Mouse (Mus musculus) inflammation-experienced regulatory T-cells, adult 6 months (primary cell): ENCODE measurements around the gene Ndufs7. TPM values are rescaled to one million over a fixed set of nuclear protein-coding genes. Genes with fewer than 3 reads are reported as not detected.
A peak's percentile ranks its signal among the peaks of the same experiment; 100 is the strongest.

Source experiments
- ATAC-seq: one replicate; pipeline ENCODE4 v1.8.0; 2017
- polyA plus RNA-seq, 3 experiments: library from polyadenylated mRNA; unstranded; fragments of 100-300 nt; shearing (Covaris generic); gene quantifications; one replicate each; pipeline ENCODE4 v1.2.1; 2017

Ndufs7 gene
- polyA plus RNA-seq, 3 experiments from 2014 or later, result 183 to 267 (median 228) TPM

GRCm38 (mm10) chr10:80295618-80296425 lies 46.9 kb downstream of the Ndufs7 start, which contains the start of gene Apc2:
Apc2 (plus strand) TSS chr10:80295977.
- ATAC-seq, result peak; percentile 40

GRCm38 (mm10) chr10:80296824-80297223 lies 47.9 kb downstream of the Ndufs7 start:
- ATAC-seq, result no peak

GRCm38 (mm10) chr10:80297526-80298133 lies 48.7 kb downstream of the Ndufs7 start:
- no peak for ATAC-seq

- no peak for ATAC-seq
Measured at GRCm38 (mm10) chr10:80298571-80299281, 49.8 kb downstream of the Ndufs7 start.

DNA sequence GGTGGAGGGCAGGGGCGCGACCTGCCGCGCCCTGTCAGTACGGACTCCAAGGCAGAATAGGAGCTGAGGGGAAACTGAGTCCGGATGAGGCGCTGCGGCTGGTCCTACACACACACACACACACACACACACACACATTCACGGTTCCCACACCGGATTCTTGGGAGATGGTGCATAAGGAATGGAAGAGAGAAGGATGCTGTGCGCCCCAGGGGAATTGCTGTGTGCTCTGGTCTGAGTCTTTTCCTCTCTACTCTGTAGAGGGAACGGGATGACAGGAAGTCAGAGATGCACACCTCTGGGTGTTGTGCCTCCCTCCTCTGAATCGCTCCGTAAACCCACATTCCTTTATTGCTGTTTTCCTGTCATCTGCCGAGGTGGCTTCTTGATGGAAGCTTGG lies 50.4 kb downstream of the Ndufs7 start:
- no peak for ATAC-seq

GRCm38 (mm10) chr10:80299824-80300223 lies 50.9 kb downstream of the Ndufs7 start:
- ATAC-seq, result no peak

- ATAC-seq, result no peak
Measured at GRCm38 (mm10) chr10:80300672-80301181, 51.8 kb downstream of the Ndufs7 start.

DNA sequence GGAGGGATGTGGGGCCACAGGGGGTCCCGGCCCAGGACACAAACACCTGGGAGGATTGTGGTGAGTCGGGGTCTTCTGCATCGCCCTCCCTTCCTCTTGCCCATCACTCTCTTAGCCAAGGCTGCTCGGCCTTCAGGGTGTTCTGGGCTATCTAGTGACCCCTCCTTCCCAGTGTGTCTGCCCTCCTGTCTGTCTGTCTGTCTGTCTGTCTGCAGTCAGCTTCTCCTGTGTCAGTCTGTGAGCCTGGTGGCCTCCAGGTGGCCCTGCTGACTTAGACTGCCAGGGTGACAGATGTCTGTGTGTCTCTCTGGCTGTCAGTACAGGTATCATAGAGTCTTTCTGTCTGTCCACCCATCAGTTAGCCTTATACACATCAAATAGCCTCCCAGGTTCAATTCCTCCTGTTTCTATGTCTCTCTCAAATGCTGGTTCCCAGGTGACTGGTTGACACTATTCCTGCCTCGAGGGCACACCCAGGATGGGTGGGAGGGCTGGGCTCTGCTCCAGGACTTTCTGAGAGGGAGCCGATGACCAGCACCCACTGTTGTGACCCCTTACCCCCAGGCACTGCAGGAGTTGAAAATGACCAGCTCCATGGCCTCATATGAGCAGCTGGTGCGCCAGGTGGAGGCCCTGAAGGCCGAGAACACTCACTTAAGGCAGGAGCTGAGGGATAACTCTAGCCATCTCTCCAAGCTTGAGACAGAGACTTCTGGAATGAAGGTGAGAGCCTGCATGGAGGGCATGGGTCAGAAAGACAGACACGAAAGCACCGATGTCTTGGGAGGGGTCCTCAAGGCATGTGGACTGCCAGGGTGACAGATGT lies 52.5 kb downstream of the Ndufs7 start:
- no peak for ATAC-seq

GRCm38 (mm10) chr10:80302082-80302355 lies 53.1 kb downstream of the Ndufs7 start:
- ATAC-seq, result no peak

GRCm38 (mm10) chr10:80302471-80302881 lies 53.6 kb downstream of the Ndufs7 start:
- no peak for ATAC-seq

- ATAC-seq, result no peak
Measured at GRCm38 (mm10) chr10:80304458-80304857, 55.5 kb downstream of the Ndufs7 start.

- ATAC-seq, result peak; percentile 50
Measured at GRCm38 (mm10) chr10:80304862-80305261, 55.9 kb downstream of the Ndufs7 start.

Other genes with a start within 250 kb of the Ndufs7 start
- gene Arhgap45, start 232.5 kb upstream of the Ndufs7 start, polyA plus RNA-seq, result 100 to 1,000 TPM; 242 to 254 (median 251) TPM
- gene Polr2e, start 209.3 kb upstream of the Ndufs7 start, polyA plus RNA-seq, result 100 to 1,000 TPM; 137 to 227 (median 211) TPM
- 100 to 1,000 TPM; 346 to 445 (median 381) TPM for gene Gpx4, start 202.0 kb upstream of the Ndufs7 start, polyA plus RNA-seq
- gene Sbno2, start 143.6 kb upstream of the Ndufs7 start, polyA plus RNA-seq, result 10 to 100 TPM; 30.4 to 39.1 (median 32.6) TPM
- 10 to 100 TPM; 23.5 to 30.3 (median 25.5) TPM for gene Stk11, start 133.3 kb upstream of the Ndufs7 start, polyA plus RNA-seq
- 100 to 1,000 TPM; 297 to 357 (median 299) TPM for gene Atp5d, start 110.5 kb upstream of the Ndufs7 start, polyA plus RNA-seq
- 1 to 10 TPM in 2 of 3 experiments, under 1 TPM in 1; 0.60 to 2.3 (median 1.3) TPM for gene Cbarp, start 108.3 kb upstream of the Ndufs7 start, polyA plus RNA-seq
- gene Midn, start 100.8 kb upstream of the Ndufs7 start, polyA plus RNA-seq, result 1 to 10 TPM; 7.3 to 9.3 (median 7.5) TPM
- gene Cirbp, start 83.1 kb upstream of the Ndufs7 start, polyA plus RNA-seq, result 100 to 1,000 TPM in 2 of 3 experiments, 10 to 100 TPM in 1; 84.2 to 255 (median 213) TPM
- gene 1600002K03Rik, start 76.2 kb upstream of the Ndufs7 start, polyA plus RNA-seq, result 10 to 100 TPM; 17.9 to 28.4 (median 20.5) TPM
- not detected for gene Efna2, start 69.6 kb upstream of the Ndufs7 start, polyA plus RNA-seq
- gene Mum1, start 22.7 kb upstream of the Ndufs7 start, polyA plus RNA-seq, result 10 to 100 TPM; 57.7 to 85.1 (median 67.4) TPM
- gene Gamt, start 11.9 kb downstream of the Ndufs7 start, polyA plus RNA-seq, result 1 to 10 TPM in 1 of 3 experiments, under 1 TPM in 2; 0.67 to 1.7 (median 0.75) TPM
- gene Dazap1, start 12.4 kb downstream of the Ndufs7 start, polyA plus RNA-seq, result 10 to 100 TPM; 12.3 to 14.4 (median 14.0) TPM
- 1,000 to 10,000 TPM in 2 of 3 experiments, 100 to 1,000 TPM in 1; 970 to 1,806 (median 1,658) TPM for gene Rps15, start 43.3 kb downstream of the Ndufs7 start, polyA plus RNA-seq
- under 1 TPM; 0.04 to 0.35 (median 0.05) TPM for gene Apc2, start 46.9 kb downstream of the Ndufs7 start, polyA plus RNA-seq
- 10 to 100 TPM; 38.1 to 52.1 (median 41.8) TPM for gene 2310011J03Rik, start 71.4 kb downstream of the Ndufs7 start, polyA plus RNA-seq
- gene Pcsk4, start 80.4 kb downstream of the Ndufs7 start, polyA plus RNA-seq, result 10 to 100 TPM in 1 of 3 experiments, 1 to 10 TPM in 2; 2.2 to 10.8 (median 9.5) TPM
- gene Reep6, start 80.8 kb downstream of the Ndufs7 start, polyA plus RNA-seq, result not detected
- not detected for gene Adamtsl5, start 99.3 kb downstream of the Ndufs7 start, polyA plus RNA-seq
- not detected for gene Plk5, start 107.3 kb downstream of the Ndufs7 start, polyA plus RNA-seq
- gene Mex3d, start 138.5 kb downstream of the Ndufs7 start, polyA plus RNA-seq, result 1 to 10 TPM in 1 of 3 experiments, under 1 TPM in 2; 0.79 to 1.3 (median 0.79) TPM
- gene Mbd3, start 150.4 kb downstream of the Ndufs7 start, polyA plus RNA-seq, result 10 to 100 TPM; 19.2 to 30.4 (median 25.9) TPM
- gene Uqcr11, start 157.7 kb downstream of the Ndufs7 start, polyA plus RNA-seq, result 100 to 1,000 TPM; 289 to 335 (median 330) TPM
- gene Tcf3, start 184.5 kb downstream of the Ndufs7 start, polyA plus RNA-seq, result 1 to 10 TPM; 6.7 to 8.2 (median 7.9) TPM
- not detected for gene Onecut3, start 245.7 kb downstream of the Ndufs7 start, polyA plus RNA-seq